Mouse (Mus musculus) lung, postnatal 0 days (tissue): ENCODE data around the gene Sf3a3. TPM values are rescaled to one million over a fixed set of nuclear protein-coding genes. Genes with fewer than 3 reads are reported as not detected.

ENCODE experiments used
- ATAC-seq: fragments of 200-750 bp; cut with Nextera tagmentation; 2 replicates; pipeline ENCODE4 v1.8.0; 2017; ENCODE audit warnings: moderate library complexity
- DNase-seq: peaks from one replicate; pipeline ENCODE4 v3.0.0-alpha.2; 2016; ENCODE audit warnings: low spot score
- H3K27ac ChIP-seq: fragments of 300-500 bp; sonication (generic); 2 replicates; pipeline ENCODE4 v1.5.1; 2014; ENCODE audit warnings: antibody characterized with exemption, mild to moderate bottlenecking, low read length, mixed read lengths
- H3K27me3 ChIP-seq: fragments of 300-500 bp; sonication (generic); replicated peaks from 2 replicates; pipeline ENCODE4 v1.6.1; 2014; ENCODE audit warnings: low read length, mixed read lengths; ENCODE audit not compliant: insufficient read depth
- H3K36me3 ChIP-seq: fragments of 300-500 bp; sonication (generic); 2 replicates; pipeline ENCODE4 v1.6.1; 2014; ENCODE audit warnings: low read length, mixed read lengths; ENCODE audit not compliant: insufficient read depth
- H3K4me1 ChIP-seq: fragments of 300-500 bp; sonication (generic); 2 replicates; pipeline ENCODE4 v1.6.1; 2014; ENCODE audit warnings: antibody characterized with exemption, low read depth, low read length, mixed read lengths; ENCODE audit not compliant: insufficient read depth
- H3K4me2 ChIP-seq: fragments of 300-500 bp; sonication (generic); replicated peaks from 2 replicates; pipeline ENCODE4 v1.6.1; 2014; ENCODE audit warnings: low read depth, mild to moderate bottlenecking, low read length, moderate library complexity, mixed read lengths
- H3K4me3 ChIP-seq: fragments of 300-500 bp; sonication (generic); 2 replicates; pipeline ENCODE4 v1.5.1; 2014; ENCODE audit warnings: low read depth, low read length
- H3K9ac ChIP-seq: fragments of 300-500 bp; sonication (generic); replicated peaks from 2 replicates; pipeline ENCODE4 v1.6.1; 2014; ENCODE audit warnings: low read depth, mild to moderate bottlenecking
- H3K9me3 ChIP-seq: fragments of 300-500 bp; sonication (generic); 2 replicates; pipeline ENCODE4 v1.6.1; 2016; ENCODE audit warnings: low read length, mixed read lengths
- CTCF ChIP-seq: IDR thresholded peaks from 2 replicates; pipeline ENCODE4 v1.5.1; 2016; ENCODE audit warnings: antibody characterized with exemption, mild to moderate bottlenecking
- EP300 ChIP-seq: IDR thresholded peaks from 2 replicates; pipeline ENCODE4 v1.6.1; 2016; ENCODE audit warnings: antibody characterized with exemption, mild to moderate bottlenecking, control low read depth
- WGBS: fragments of 180-500 bp; shearing (Covaris S2); extraction: QIAGEN DNeasy Blood & Tissue Kit; methylation state at CpG from one replicate; pipeline ENCODE4 v1.1.7; 2014; 5-methylcytosine and 5-hydroxymethylcytosine counted together
- polyA plus RNA-seq: library from polyadenylated mRNA; unstranded; fragments of >200 nt; fragmentation: Nextera tagmentation; extraction: Ambion mirVana; gene quantifications from 2 replicates; pipeline ENCODE4 v1.2.1, GENCODE M21; 2015

Gene Sf3a3
- polyA plus RNA-seq, 1 experiment from 2014 or later = 49.1 TPM

DNA sequence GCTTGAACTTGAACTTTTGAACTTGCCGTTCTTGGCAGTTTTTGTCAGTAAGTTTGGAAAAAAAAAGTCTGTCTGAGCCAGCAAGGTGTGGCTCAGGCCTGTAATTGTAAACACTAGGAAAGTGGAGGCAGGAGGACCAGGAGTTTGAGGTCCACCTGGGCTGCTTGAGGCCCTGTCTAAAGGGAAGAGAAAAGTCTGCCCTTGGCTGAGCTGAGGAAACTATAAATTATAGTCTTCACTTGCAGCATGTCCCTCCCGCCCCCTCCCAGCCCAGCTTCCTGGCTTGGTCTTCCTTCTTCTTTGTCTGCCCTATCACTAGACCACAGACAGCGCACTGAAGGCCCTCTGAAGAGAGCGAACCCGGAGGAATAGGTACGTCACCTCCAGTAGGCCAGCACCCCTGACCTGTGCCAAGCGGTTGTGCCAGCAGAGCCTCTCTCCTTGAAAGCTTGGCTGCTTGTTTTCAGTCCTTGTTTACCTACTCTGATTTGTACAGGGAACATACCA lies 44.8 kb downstream of the Sf3a3 start:
- 31% methylated on average over 7 of the region's 7 CpGs for WGBS
- H3K4me3 ChIP-seq = no peak overlapping the region
- no peaks in the 10 kb centered on the region for H3K9me3 ChIP-seq
- H3K27ac ChIP-seq = peak overlapping the region; percentile 72
- ATAC-seq (peak; percentile 75), DNase-seq (peak; percentile 40)
- H3K36me3 ChIP-seq = no peaks in the 10 kb centered on the region
- peaks cover 2% of the 10 kb centered on the region for H3K4me1 ChIP-seq
- no peak overlapping the region for H3K9ac ChIP-seq
- no peak overlapping the region for H3K4me2 ChIP-seq
- H3K27me3 ChIP-seq = no peaks in the 10 kb centered on the region
- TF ChIP-seq EP300 = no peak
- TF ChIP-seq CTCF = no peak

- WGBS = 44% methylated on average over 1 of the region's 1 CpGs
- no peaks in the 10 kb centered on the region for H3K27me3 ChIP-seq
- no peaks in the 10 kb centered on the region for H3K36me3 ChIP-seq
- peaks cover 4% of the 10 kb centered on the region; the same call in 1 of the 2 replicates for H3K4me1 ChIP-seq
- H3K9ac ChIP-seq = no peak overlapping the region
- no peak for ATAC-seq
- H3K4me2 ChIP-seq = no peak overlapping the region
- H3K4me3 ChIP-seq = no peak overlapping the region
- H3K9me3 ChIP-seq = no peaks in the 10 kb centered on the region
- DNase-seq = no peak
- no peak overlapping the region for H3K27ac ChIP-seq
- TF ChIP-seq CTCF (no peak), EP300 (no peak)
Observed at GRCm38 (mm10) chr4:124761201-124761600, 46.6 kb downstream of the Sf3a3 start.

DNA sequence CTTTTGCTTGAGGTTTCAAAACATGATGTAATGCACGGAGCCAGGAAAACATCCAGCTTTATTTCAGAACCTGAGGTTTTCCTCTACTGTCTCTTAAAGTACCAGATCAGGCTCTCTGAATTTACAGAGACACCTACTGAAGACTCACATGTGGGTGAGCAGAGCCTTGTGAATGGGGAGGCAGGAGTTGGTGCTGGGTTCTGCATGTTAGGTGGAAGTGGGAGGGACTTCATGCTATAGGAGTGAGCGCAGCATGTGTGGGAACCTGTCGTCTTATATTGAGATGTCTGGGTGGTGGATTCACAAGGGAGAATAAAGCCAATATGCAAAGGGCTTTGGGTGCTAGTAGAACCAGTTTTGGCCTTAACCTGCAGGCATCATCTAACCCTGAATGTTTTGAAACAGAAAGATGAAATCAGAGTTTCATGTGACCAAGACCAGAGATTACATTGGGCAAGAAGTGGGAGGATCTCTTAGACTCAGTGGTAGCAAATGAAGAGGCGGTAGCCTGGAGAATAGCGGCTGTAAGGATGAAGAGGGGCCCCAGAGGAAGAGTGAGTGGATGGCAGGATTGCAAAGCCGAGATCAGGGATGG lies 48.4 kb downstream of the Sf3a3 start:
- no peak overlapping the region for H3K9ac ChIP-seq
- DNase-seq = no peak
- H3K4me1 ChIP-seq = peaks cover 11% of the 10 kb centered on the region; the same call in 1 of the 2 replicates
- WGBS = 82% methylated on average over 6 of the region's 6 CpGs
- H3K27me3 ChIP-seq = no peaks in the 10 kb centered on the region
- TF ChIP-seq EP300 (no peak), CTCF (no peak)
- no peak overlapping the region for H3K4me3 ChIP-seq
- no peaks in the 10 kb centered on the region for H3K36me3 ChIP-seq
- no peak overlapping the region for H3K27ac ChIP-seq
- H3K9me3 ChIP-seq = no peaks in the 10 kb centered on the region
- no peak for ATAC-seq
- H3K4me2 ChIP-seq = no peak overlapping the region

DNA sequence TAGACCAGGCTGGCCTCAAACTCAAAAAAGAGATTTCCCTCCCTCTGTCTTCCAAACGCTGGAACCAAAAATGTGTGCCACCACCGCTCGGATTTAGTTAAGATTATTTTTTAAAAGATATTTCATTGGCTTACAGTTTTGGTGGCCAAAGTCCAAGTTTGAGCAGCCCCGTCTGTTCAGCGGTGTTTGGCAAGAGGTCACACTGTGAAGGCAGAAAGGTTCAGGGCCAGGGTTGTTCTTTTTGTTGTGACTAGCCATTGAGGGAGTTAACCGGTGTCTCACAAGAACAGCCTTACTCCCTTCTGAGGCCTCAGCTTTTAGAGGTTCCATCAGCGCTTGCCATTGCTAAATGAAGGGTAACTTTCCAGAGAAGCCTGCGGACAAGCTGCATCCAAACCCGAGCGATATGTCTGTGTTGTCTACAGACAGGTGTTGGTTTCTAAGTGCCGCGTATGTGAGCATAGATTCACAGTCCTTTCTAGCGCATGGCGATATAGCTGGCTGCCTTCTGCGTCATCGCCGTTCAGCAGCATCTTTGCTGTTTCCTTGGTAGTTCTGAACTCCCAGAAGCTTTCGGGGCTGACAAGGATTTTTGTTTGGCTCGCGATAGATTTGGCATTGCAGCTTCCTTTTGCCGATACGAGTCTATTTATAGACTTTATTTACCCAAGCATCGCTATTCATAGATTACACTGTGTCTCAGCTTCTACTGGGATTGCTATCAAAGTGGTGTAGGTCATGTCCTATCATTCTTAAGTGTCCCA lies 51.4 kb downstream of the Sf3a3 start:
- no peaks in the 10 kb centered on the region for H3K36me3 ChIP-seq
- no peak overlapping the region for H3K4me2 ChIP-seq
- no peaks in the 10 kb centered on the region for H3K27me3 ChIP-seq
- WGBS = 64% methylated on average over 23 of the region's 23 CpGs
- DNase-seq (peak; percentile 7), ATAC-seq (no peak)
- no peak overlapping the region for H3K9ac ChIP-seq
- TF ChIP-seq EP300 = no peak
- TF ChIP-seq CTCF = no peak
- peaks cover 13% of the 10 kb centered on the region; the same call in 1 of the 2 replicates for H3K4me1 ChIP-seq
- H3K27ac ChIP-seq = no peak overlapping the region
- no peaks in the 10 kb centered on the region for H3K9me3 ChIP-seq
- no peak overlapping the region for H3K4me3 ChIP-seq

DNA sequence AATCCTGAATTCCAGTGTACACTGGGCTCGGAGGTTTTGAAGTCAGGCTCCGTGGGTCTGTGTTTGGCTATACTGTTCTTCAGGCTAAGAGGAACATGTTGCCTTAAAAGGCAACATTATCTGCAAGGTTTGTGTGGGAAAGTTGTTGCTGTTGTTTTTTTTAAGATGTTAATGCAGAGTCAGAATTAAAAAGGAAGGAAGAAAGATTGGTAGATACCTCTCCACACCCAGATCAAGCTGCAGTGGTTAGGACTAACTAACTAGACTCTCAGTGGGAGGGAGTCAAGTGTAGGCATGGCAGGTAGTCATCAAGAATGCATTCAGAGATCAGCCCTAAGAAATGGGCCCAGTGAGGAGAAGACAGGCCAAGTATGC lies 52.0 kb downstream of the Sf3a3 start:
- WGBS = 25% methylated on average over 2 of the region's 2 CpGs
- Histone ChIP-seq H3K27ac (no peak overlapping the region), H3K4me1 (peaks cover 14% of the 10 kb centered on the region; the same call in 1 of the 2 replicates), H3K27me3 (no peaks in the 10 kb centered on the region), H3K9ac (no peak overlapping the region), H3K4me3 (no peak overlapping the region), H3K4me2 (no peak overlapping the region), H3K9me3 (no peaks in the 10 kb centered on the region), H3K36me3 (no peaks in the 10 kb centered on the region)
- ATAC-seq (no peak), DNase-seq (no peak)
- TF ChIP-seq EP300 = no peak
- no peak for TF ChIP-seq CTCF

- Histone ChIP-seq H3K27me3 (no peaks in the 10 kb centered on the region), H3K27ac (no peak overlapping the region)
Observed at GRCm38 (mm10) chr4:124768963-124769591, 54.5 kb downstream of the Sf3a3 start.

More at GRCm38 (mm10) chr4:124768963-124769591, 54.5 kb downstream of the Sf3a3 start:
- H3K4me1 ChIP-seq = peaks cover 14% of the 10 kb centered on the region; the same call in 1 of the 2 replicates
- no peak for TF ChIP-seq CTCF
- peak; percentile 93 for TF ChIP-seq EP300
- no peak overlapping the region for H3K4me3 ChIP-seq
- ATAC-seq = peak; percentile 10; the same call in 1 of the 2 replicates
- H3K9ac ChIP-seq = no peak overlapping the region
- no peaks in the 10 kb centered on the region for H3K36me3 ChIP-seq
- no peak overlapping the region for H3K4me2 ChIP-seq
- WGBS = 76% methylated on average over 13 of the region's 13 CpGs
- peak; percentile 10 for DNase-seq
- no peaks in the 10 kb centered on the region for H3K9me3 ChIP-seq
